Mouse (Mus musculus) lung, embryonic 14.5 days (tissue): Measurements from ENCODE around the gene Fam180a. TPM values are rescaled to one million over a fixed set of nuclear protein-coding genes. Genes with fewer than 3 reads are reported as not detected.

Experiments
- ATAC-seq: fragments of 200-750 bp; cut with Nextera tagmentation; 2 replicates; pipeline ENCODE4 v1.8.0; 2017; ENCODE audit warnings: mild to moderate bottlenecking, moderate TSS enrichment, moderate library complexity; ENCODE audit not compliant: insufficient read depth
- DNase-seq: peaks from one replicate; pipeline ENCODE4 v3.0.0-alpha.2; 2015
- H3K27ac ChIP-seq: fragments of 300-500 bp; sonication (generic); 2 replicates; pipeline ENCODE4 v1.5.1; 2014; ENCODE audit warnings: low read depth, mild to moderate bottlenecking, moderate library complexity
- H3K27me3 ChIP-seq: fragments of 300-500 bp; sonication (generic); 2 replicates; pipeline ENCODE4 v1.6.1; 2014; ENCODE audit warnings: low read length, control low read depth; ENCODE audit not compliant: insufficient read depth
- H3K36me3 ChIP-seq: fragments of 300-500 bp; sonication (generic); 2 replicates; pipeline ENCODE4 v1.6.1; 2014; ENCODE audit warnings: control low read depth; ENCODE audit not compliant: insufficient read depth
- H3K4me1 ChIP-seq: fragments of 300-500 bp; sonication (generic); 2 replicates; pipeline ENCODE4 v1.6.1; 2014; ENCODE audit warnings: antibody characterized with exemption, control low read depth; ENCODE audit not compliant: insufficient read depth
- H3K4me2 ChIP-seq: fragments of 300-500 bp; sonication (generic); 2 replicates; pipeline ENCODE4 v1.6.1; 2014; ENCODE audit warnings: mild to moderate bottlenecking
- H3K4me3 ChIP-seq: fragments of 300-500 bp; sonication (generic); 2 replicates; pipeline ENCODE4 v1.5.1; 2014; ENCODE audit warnings: low read depth, low read length
- H3K9ac ChIP-seq: fragments of 300-500 bp; sonication (generic); 2 replicates; pipeline ENCODE4 v1.6.1; 2014
- H3K9me3 ChIP-seq: fragments of 300-500 bp; sonication (generic); 2 replicates; pipeline ENCODE4 v1.6.1; 2016; ENCODE audit warnings: low read depth, low read length, control low read depth
- CTCF ChIP-seq: IDR thresholded peaks from 2 replicates; pipeline ENCODE4 v1.5.1; 2016; ENCODE audit warnings: antibody characterized with exemption, low read depth
- WGBS: fragments of 180-500 bp; shearing (Covaris S2); extraction: QIAGEN DNeasy Blood & Tissue Kit; methylation state at CpG from one replicate; pipeline ENCODE4 v1.1.7; 2014; 5-methylcytosine and 5-hydroxymethylcytosine counted together
- polyA plus RNA-seq: library from polyadenylated mRNA; unstranded; fragments of >200 nt; fragmentation: Nextera tagmentation; extraction: Ambion mirVana; gene quantifications from 2 replicates; pipeline ENCODE4 v1.2.1, GENCODE M21; 2014

Fam180a gene
- polyA plus RNA-seq, 1 experiment from 2014 or later: 0.74 TPM

DNA sequence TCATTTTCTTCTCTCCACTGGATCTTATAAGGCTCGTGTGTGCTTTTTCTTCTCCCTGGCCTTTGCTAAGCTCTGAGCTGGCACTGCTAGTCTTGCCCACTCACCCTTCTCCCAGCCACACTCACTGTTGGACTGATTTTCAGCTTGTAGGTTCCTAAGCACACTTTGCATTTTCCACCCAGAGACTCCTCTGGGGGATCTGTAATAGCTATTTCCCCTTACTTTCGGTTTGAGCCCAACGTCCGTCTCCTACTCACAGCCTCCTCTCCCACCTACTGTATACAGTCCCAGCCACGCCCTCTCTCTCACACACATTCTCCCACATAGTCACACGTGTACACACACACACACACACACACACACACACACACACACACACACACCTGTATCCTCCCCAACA, 6.1 kb downstream of the Fam180a start:
- DNase-seq (no peak), ATAC-seq (no peak)
- TF ChIP-seq CTCF: no peak
- Histone ChIP-seq H3K4me3 (no peak overlapping the region), H3K9ac (no peak overlapping the region), H3K9me3 (no peaks in the 10 kb centered on the region), H3K27me3 (no peaks in the 10 kb centered on the region), H3K36me3 (no peaks in the 10 kb centered on the region), H3K4me2 (no peak overlapping the region), H3K4me1 (no peaks in the 10 kb centered on the region), H3K27ac (no peak overlapping the region)
- 76% methylated on average over 6 of the region's 6 CpGs for whole genome bisulfite sequencing

DNA sequence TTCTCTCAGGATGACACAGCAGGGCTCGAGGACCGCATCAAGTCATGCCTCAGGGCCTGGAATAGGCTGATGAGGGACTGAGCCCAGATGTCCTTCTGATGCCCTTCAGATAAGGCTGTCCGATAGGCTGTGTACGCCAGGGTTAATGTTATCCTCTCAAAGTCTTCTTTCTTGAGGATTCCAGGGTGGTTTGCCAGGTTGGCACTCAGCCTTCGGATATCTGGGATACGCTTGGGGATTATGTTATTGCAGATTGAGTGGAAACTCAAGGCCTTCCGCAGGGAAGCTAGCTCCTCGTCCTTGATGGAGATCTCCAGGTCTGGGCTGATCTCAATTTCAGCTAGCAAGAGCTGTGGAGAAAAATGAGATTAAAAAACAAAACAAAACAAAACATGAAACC, 12.4 kb downstream of the Fam180a start:
- Histone ChIP-seq H3K9me3 (no peaks in the 10 kb centered on the region), H3K27me3 (no peaks in the 10 kb centered on the region), H3K4me1 (no peaks in the 10 kb centered on the region), H3K4me3 (no peak overlapping the region), H3K27ac (no peak overlapping the region), H3K36me3 (no peaks in the 10 kb centered on the region), H3K4me2 (no peak overlapping the region), H3K9ac (no peak overlapping the region)
- no peak for TF ChIP-seq CTCF
- 92% methylated on average over 8 of the region's 8 CpGs for WGBS
- no peak for DNase-seq
- no peak for ATAC-seq

DNA sequence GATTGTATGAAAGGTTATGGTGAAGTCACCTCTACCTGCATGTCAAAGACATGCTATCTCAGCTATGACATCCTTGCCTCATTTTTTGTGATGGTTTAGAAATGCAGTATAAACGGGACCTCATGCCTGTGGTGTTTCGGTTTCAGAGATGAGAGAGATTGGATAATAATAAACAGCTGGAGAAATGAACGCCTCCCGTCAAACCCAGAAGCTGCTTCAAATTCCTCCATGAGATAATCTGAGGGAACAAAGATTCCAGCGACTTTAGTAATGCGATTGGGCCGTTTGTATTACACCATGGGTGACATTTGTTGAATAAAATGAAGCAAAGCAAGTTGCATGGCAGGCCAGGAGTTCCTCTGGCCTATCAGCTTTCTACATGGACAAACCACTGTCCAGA, 16.5 kb downstream of the Fam180a start:
- Histone ChIP-seq H3K9me3 (no peaks in the 10 kb centered on the region), H3K4me2 (no peak overlapping the region), H3K9ac (no peak overlapping the region), H3K36me3 (no peaks in the 10 kb centered on the region), H3K4me1 (no peaks in the 10 kb centered on the region), H3K27me3 (no peaks in the 10 kb centered on the region), H3K27ac (no peak overlapping the region), H3K4me3 (no peak overlapping the region)
- WGBS: 48% methylated on average over 7 of the region's 7 CpGs
- ATAC-seq (no peak), DNase-seq (no peak)
- no peak for TF ChIP-seq CTCF

DNA sequence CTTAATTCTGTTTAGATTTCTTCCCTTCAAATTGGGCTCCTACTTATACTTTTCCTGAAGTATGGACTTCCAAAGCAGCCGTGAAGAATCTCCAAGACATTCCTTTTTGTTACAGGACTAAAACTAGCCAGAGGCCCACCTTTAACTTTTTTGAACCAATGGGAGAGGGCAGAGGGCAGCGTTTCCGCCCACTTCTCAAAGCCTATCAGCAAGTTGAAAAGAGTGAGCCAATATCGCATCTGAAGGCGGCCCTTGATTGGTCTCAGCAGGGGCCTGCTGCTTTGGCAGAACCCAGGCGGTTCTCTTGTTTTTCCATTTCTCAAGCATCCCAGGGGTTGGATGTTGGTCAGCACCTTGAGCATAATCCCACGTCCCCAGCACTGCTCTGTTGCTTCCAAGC, 17.9 kb downstream of the Fam180a start, which contains the start of gene Slc13a4:
Slc13a4 (minus strand) TSS at position 95 of the 400 bp plus-strand sequence.
- TF ChIP-seq CTCF: no peak
- 22% methylated on average over 7 of the region's 7 CpGs for WGBS

DNA sequence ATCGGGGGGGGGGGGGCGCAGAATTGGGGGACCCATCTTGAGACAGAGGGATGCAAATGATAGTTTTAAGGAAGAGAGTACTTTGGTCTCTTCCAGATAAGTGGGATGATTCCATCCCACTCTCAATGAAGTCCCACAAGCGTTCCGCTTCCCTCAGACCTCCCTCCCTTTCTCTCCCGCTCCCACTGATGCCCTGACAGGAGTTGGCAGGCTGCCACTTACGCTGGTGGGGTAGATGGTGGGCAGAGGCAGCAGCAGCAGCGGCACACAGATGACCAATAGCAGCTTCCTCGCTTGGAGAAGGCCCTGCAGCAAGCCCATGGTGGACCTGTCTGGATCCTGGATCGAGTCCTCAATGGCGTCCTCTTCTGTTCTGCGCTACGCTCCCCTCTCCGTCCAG, 18.8 kb downstream of the Fam180a start:
- whole genome bisulfite sequencing: 72% methylated on average over 13 of the region's 13 CpGs
- no peak for TF ChIP-seq CTCF
- H3K36me3 ChIP-seq: no peaks in the 10 kb centered on the region
- H3K9me3 ChIP-seq: no peaks in the 10 kb centered on the region
- H3K4me1 ChIP-seq: no peaks in the 10 kb centered on the region
- H3K9ac ChIP-seq: no peak overlapping the region
- H3K4me2 ChIP-seq: no peak overlapping the region
- no peaks in the 10 kb centered on the region for H3K27me3 ChIP-seq
- ATAC-seq (no peak), DNase-seq (peak; percentile 30)
- H3K4me3 ChIP-seq: no peak overlapping the region
- no peak overlapping the region for H3K27ac ChIP-seq

More for the DNA sequence above, 17.9 kb downstream of the Fam180a start, which contains the start of gene Slc13a4:
- Histone ChIP-seq H3K27ac (no peak within 1 kb of the TSS), H3K9me3 (no peaks in the 10 kb centered on the region), H3K4me1 (no peaks in the 10 kb centered on the region), H3K4me2 (no peak within 1 kb of the TSS), H3K9ac (no peak within 1 kb of the TSS), H3K27me3 (no peaks in the 10 kb centered on the region), H3K4me3 (no peak within 1 kb of the TSS), H3K36me3 (no peaks in the 10 kb centered on the region)
- ATAC-seq (no peak), DNase-seq (no peak)

DNA sequence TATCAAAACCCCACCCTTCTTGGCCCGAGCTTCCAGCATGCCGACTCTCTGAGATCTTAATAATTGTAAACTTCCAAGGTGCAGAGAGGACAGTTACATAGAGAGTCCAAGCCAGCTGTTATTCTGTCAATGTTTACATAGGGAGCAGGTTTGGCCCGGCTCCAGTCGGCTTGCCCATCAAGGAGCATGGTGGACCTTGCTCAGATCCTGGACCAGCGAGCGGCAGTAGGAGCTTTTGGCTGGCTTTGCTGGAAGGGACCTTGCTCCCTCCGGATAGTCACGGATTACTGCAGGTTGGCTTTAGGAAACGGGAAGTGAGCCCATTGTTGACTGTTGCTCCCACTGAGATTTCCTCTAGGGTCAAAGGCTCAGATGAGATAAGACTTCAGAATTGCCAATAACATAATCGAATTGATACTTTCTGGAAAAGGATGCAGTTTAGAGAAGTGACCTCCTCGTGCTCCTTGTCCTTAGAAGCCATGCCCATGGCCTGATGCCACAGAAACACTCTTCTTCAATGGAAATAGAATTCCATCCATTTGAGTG, 22.5 kb downstream of the Fam180a start:
- Histone ChIP-seq H3K36me3 (no peaks in the 10 kb centered on the region), H3K27ac (no peak overlapping the region), H3K4me3 (no peak overlapping the region), H3K4me2 (no peak overlapping the region), H3K4me1 (no peaks in the 10 kb centered on the region), H3K9ac (no peak overlapping the region), H3K9me3 (no peaks in the 10 kb centered on the region), H3K27me3 (no peaks in the 10 kb centered on the region)
- DNase-seq (peak; percentile 10), ATAC-seq (peak; percentile 31; the same call in 1 of the 2 replicates)
- WGBS: 61% methylated on average over 11 of the region's 11 CpGs
- TF ChIP-seq CTCF: no peak

DNA sequence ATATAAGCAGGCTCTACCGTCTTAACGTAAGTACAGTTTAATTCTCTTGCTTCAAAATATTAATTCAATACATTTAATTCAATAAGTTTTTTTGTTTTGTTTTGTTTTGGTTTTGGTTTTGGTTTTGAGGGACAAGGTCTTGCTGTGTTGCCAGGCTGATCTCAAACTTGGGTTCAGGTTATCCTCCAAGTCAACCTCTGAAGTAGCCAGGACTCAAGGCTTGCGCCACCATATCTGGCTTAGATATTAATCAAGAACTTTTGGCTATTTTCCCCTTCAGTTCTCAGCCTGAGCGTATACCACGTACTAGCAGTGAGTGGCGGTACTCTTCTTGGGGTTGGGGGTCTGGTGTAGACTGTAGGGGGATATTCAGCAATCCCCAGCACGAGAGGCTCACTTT, 23.4 kb downstream of the Fam180a start:
- no peak overlapping the region for H3K27ac ChIP-seq
- DNase-seq (no peak), ATAC-seq (no peak)
- 91% methylated on average over 7 of the region's 7 CpGs for WGBS
- no peaks in the 10 kb centered on the region for H3K9me3 ChIP-seq
- no peak overlapping the region for H3K4me3 ChIP-seq
- no peak overlapping the region for H3K4me2 ChIP-seq
- no peaks in the 10 kb centered on the region for H3K36me3 ChIP-seq
- no peaks in the 10 kb centered on the region for H3K4me1 ChIP-seq
- H3K9ac ChIP-seq: no peak overlapping the region
- H3K27me3 ChIP-seq: no peaks in the 10 kb centered on the region
- no peak for TF ChIP-seq CTCF
